Mouse (Mus musculus) hindbrain, embryonic 14.5 days (tissue): ENCODE data around the gene Egln1. TPM values are rescaled to one million over a fixed set of nuclear protein-coding genes. Genes with fewer than 3 reads are reported as not detected.

Source experiments
- ATAC-seq: fragments of 200-750 bp; cut with Nextera tagmentation; 2 replicates; pipeline ENCODE4 v1.8.0; 2017; ENCODE audit warnings: moderate number of reproducible peaks, mild to moderate bottlenecking, moderate TSS enrichment, moderate library complexity; ENCODE audit not compliant: low FRiP score
- DNase-seq: peaks from one replicate; pipeline ENCODE4 v3.0.0-alpha.2; 2015; ENCODE audit warnings: low spot score
- H3K27ac ChIP-seq: fragments of 300-500 bp; sonication (generic); 2 replicates; pipeline ENCODE4 v1.5.1; 2014; ENCODE audit warnings: mild to moderate bottlenecking, moderate library complexity
- H3K27me3 ChIP-seq: fragments of 300-500 bp; sonication (generic); 2 replicates; pipeline ENCODE4 v1.6.1; 2014; ENCODE audit warnings: mild to moderate bottlenecking, low read length, mixed read lengths; ENCODE audit not compliant: control insufficient read depth, insufficient read depth
- H3K36me3 ChIP-seq: fragments of 300-500 bp; sonication (generic); replicated peaks from 2 replicates; pipeline ENCODE4 v1.6.1; 2014; ENCODE audit not compliant: control insufficient read depth, insufficient read depth
- H3K4me1 ChIP-seq: fragments of 300-500 bp; sonication (generic); replicated peaks from 2 replicates; pipeline ENCODE4 v1.6.1; 2014; ENCODE audit warnings: antibody characterized with exemption, low read length, mixed read lengths; ENCODE audit not compliant: control insufficient read depth, insufficient read depth
- H3K4me2 ChIP-seq: fragments of 300-500 bp; sonication (generic); replicated peaks from 2 replicates; pipeline ENCODE4 v1.6.1; 2014; ENCODE audit warnings: mild to moderate bottlenecking, moderate library complexity
- H3K4me3 ChIP-seq: fragments of 300-500 bp; sonication (generic); replicated peaks from 2 replicates; pipeline ENCODE4 v1.5.1; 2014; ENCODE audit warnings: mild to moderate bottlenecking, low read length
- H3K9ac ChIP-seq: fragments of 300-500 bp; sonication (generic); 2 replicates; pipeline ENCODE4 v1.6.1; 2014
- H3K9me3 ChIP-seq: fragments of 300-500 bp; sonication (generic); 2 replicates; pipeline ENCODE4 v1.6.1; 2016; ENCODE audit warnings: low read length; ENCODE audit not compliant: control insufficient read depth
- WGBS: fragments of 180-500 bp; shearing (Covaris S2); extraction: QIAGEN DNeasy Blood & Tissue Kit; methylation state at CpG from one replicate; pipeline ENCODE4 v1.1.7; 2014; 5-methylcytosine and 5-hydroxymethylcytosine counted together
- polyA plus RNA-seq: library from polyadenylated mRNA; unstranded; fragments of >200 nt; fragmentation: Nextera tagmentation; extraction: Ambion mirVana; gene quantifications from 2 replicates; pipeline ENCODE4 v1.2.1, GENCODE M21; 2014

Egln1 gene
- polyA plus RNA-seq, 1 experiment from 2014 or later = 22.9 TPM

- no peaks in the 10 kb centered on the region for H3K27me3 ChIP-seq
- DNase-seq (no peak), ATAC-seq (no peak)
- no peak overlapping the region for H3K27ac ChIP-seq
- no peak overlapping the region for H3K9ac ChIP-seq
- H3K4me3 ChIP-seq = no peak overlapping the region
- H3K4me1 ChIP-seq = no peaks in the 10 kb centered on the region
- H3K9me3 ChIP-seq = no peaks in the 10 kb centered on the region
- WGBS = 92% methylated on average over 4 of the region's 4 CpGs
- H3K36me3 ChIP-seq = 0 out of 2 replicates have a peak, but pooled peaks cover 13% of the 10 kb centered on the region
- H3K4me2 ChIP-seq = no peak overlapping the region
These were observed 18.5 kb downstream of the Egln1 start for GRCm38 (mm10) chr8:124930649-124931048.

- Histone ChIP-seq H3K36me3 (0 out of 2 replicates have a peak, but pooled peaks cover 13% of the 10 kb centered on the region), H3K9me3 (no peaks in the 10 kb centered on the region), H3K27me3 (no peaks in the 10 kb centered on the region), H3K9ac (no peak overlapping the region), H3K4me1 (no peaks in the 10 kb centered on the region), H3K4me2 (no peak overlapping the region), H3K4me3 (no peak overlapping the region), H3K27ac (no peak overlapping the region)
- 93% methylated on average over 13 of the region's 13 CpGs for WGBS
- ATAC-seq (no peak), DNase-seq (no peak)
These were observed 19.0 kb downstream of the Egln1 start for GRCm38 (mm10) chr8:124930086-124930485.

GRCm38 (mm10) chr8:124929006-124929405 lies 20.1 kb downstream of the Egln1 start:
- H3K4me3 ChIP-seq = no peak overlapping the region
- H3K36me3 ChIP-seq = peaks cover 13% of the 10 kb centered on the region; the same call in 1 of the 2 replicates
- H3K9me3 ChIP-seq = no peaks in the 10 kb centered on the region
- H3K4me2 ChIP-seq = no peak overlapping the region
- 94% methylated on average over 11 of the region's 11 CpGs for WGBS
- H3K27ac ChIP-seq = no peak overlapping the region
- H3K4me1 ChIP-seq = no peaks in the 10 kb centered on the region
- H3K27me3 ChIP-seq = no peaks in the 10 kb centered on the region
- no peak for DNase-seq
- H3K9ac ChIP-seq = no peak overlapping the region
- ATAC-seq = no peak

GRCm38 (mm10) chr8:124926351-124926771 lies 22.8 kb downstream of the Egln1 start:
- Histone ChIP-seq H3K36me3 (peaks cover 13% of the 10 kb centered on the region; the same call in 1 of the 2 replicates), H3K4me2 (no peak overlapping the region), H3K9me3 (no peaks in the 10 kb centered on the region), H3K27ac (no peak overlapping the region), H3K4me3 (no peak overlapping the region), H3K9ac (no peak overlapping the region), H3K4me1 (no peaks in the 10 kb centered on the region; the same call in 1 of the 2 replicates), H3K27me3 (no peaks in the 10 kb centered on the region)
- WGBS = 80% methylated on average over 10 of the region's 10 CpGs
- DNase-seq (no peak), ATAC-seq (no peak)

DNA sequence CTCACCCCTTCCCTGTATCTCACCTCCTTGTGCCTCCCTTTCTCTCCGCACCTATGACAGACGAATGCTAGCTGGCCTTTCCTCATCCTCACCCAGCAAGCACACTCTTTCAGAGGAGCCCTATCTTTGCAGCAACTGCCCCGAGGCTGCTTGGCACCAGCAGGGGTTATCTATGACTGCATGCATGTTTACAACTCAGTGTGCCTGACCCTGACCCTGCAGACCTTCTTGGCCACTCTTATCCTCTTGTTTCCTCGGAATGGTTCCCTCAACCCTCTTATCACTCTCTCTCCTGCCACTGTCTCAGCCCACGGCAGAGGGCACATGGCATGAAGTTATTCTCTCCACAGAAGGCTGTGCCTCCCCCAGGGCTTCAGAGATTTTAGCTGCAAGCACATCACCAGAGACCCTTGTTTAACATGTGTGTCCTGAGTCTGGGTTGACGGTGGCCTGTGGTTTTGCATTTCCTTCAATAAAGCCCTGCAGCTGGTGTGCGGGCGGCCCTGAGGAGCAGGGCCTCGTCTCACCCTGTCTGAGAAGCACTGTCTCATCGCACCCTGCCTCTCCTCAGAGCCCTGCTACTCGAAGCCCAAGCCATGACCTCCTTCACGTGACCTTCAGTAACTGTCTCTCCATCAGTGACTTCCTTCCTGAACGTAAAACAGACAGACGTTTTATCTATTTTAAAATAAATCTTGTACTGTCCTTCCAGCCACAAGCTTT lies 23.4 kb downstream of the Egln1 start:
- Histone ChIP-seq H3K9ac (no peak overlapping the region), H3K27me3 (no peaks in the 10 kb centered on the region), H3K4me3 (no peak overlapping the region), H3K27ac (no peak overlapping the region), H3K4me2 (no peak overlapping the region), H3K9me3 (no peaks in the 10 kb centered on the region), H3K36me3 (peaks cover 13% of the 10 kb centered on the region; the same call in 1 of the 2 replicates), H3K4me1 (no peaks in the 10 kb centered on the region; the same call in 1 of the 2 replicates)
- no peak for DNase-seq
- ATAC-seq = no peak
- WGBS = 85% methylated on average over 14 of the region's 14 CpGs

GRCm38 (mm10) chr8:124923971-124924652 lies 25.0 kb downstream of the Egln1 start:
- 79% methylated on average over 15 of the region's 15 CpGs for WGBS
- no peak for DNase-seq
- Histone ChIP-seq H3K4me1 (no peaks in the 10 kb centered on the region; the same call in 1 of the 2 replicates), H3K27ac (no peak overlapping the region), H3K4me3 (no peak overlapping the region), H3K36me3 (peaks cover 13% of the 10 kb centered on the region; the same call in 1 of the 2 replicates), H3K4me2 (no peak overlapping the region), H3K9me3 (no peaks in the 10 kb centered on the region), H3K27me3 (no peaks in the 10 kb centered on the region), H3K9ac (no peak overlapping the region)
- no peak for ATAC-seq

DNA sequence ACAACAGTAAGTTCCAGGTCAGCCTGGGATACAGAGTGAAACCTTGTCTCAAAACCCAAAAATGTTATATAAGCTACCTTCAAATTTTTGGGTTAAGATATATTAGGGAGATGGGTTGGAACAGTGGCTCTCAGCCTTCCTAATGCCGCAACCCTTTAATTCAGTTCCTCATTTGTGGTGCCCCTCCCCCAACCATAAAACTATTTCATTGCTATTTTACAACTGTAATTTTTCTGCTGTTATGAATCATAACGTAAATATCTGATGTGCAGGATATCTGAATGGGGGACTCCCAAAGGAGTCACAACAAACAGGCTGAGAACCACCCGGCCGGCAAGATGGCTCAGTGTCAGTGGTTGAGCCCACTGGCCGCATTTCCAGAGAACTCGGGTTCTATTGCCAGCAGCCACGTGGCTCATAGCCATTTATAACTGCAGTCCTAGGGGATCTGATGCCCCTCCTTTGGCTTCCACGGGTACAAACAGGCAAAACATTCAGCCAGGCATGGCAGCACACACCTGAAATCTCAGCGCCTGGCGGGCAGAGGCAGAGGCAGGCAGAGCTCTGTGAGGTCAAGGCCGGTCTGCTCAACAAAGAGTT lies 26.5 kb downstream of the Egln1 start:
- no peaks in the 10 kb centered on the region for H3K27me3 ChIP-seq
- H3K4me1 ChIP-seq = no peaks in the 10 kb centered on the region; the same call in 1 of the 2 replicates
- no peak for DNase-seq
- peaks cover 11% of the 10 kb centered on the region; the same call in 1 of the 2 replicates for H3K36me3 ChIP-seq
- no peaks in the 10 kb centered on the region for H3K9me3 ChIP-seq
- ATAC-seq = no peak
- 71% methylated on average over 11 of the region's 11 CpGs for WGBS
- no peak overlapping the region for H3K4me2 ChIP-seq
- no peak overlapping the region for H3K4me3 ChIP-seq
- no peak overlapping the region for H3K27ac ChIP-seq
- no peak overlapping the region for H3K9ac ChIP-seq

GRCm38 (mm10) chr8:124921369-124922279 lies 27.5 kb downstream of the Egln1 start:
- DNase-seq (no peak), ATAC-seq (no peak)
- Histone ChIP-seq H3K4me3 (no peak overlapping the region), H3K27ac (no peak overlapping the region), H3K4me2 (no peak overlapping the region), H3K9me3 (no peaks in the 10 kb centered on the region), H3K36me3 (peaks cover 2% of the 10 kb centered on the region; the same call in 1 of the 2 replicates), H3K4me1 (no peaks in the 10 kb centered on the region; the same call in 1 of the 2 replicates), H3K27me3 (no peaks in the 10 kb centered on the region), H3K9ac (no peak overlapping the region)
- WGBS = 81% methylated on average over 18 of the region's 18 CpGs
